Mouse (Mus musculus) brain, embryonic 14.5 days (tissue): ENCODE results near the gene Pou6f1. TPM values are rescaled to one million over a fixed set of nuclear protein-coding genes. Genes with fewer than 3 reads are reported as not detected.
A peak's percentile ranks its signal among the peaks of the same experiment; 100 is the strongest.

Source experiments
- DNase-seq: peaks from one replicate; pipeline ENCODE4 v3.0.0-alpha.2; 2011; ENCODE audit warnings: low read depth
- CTCF ChIP-seq: fragments of 200-500 bp; IDR thresholded peaks from 2 replicates; pipeline ENCODE4 v1.5.1; 2012; ENCODE audit warnings: inconsistent platforms, mild to moderate bottlenecking, moderate library complexity, borderline replicate concordance; ENCODE audit not compliant: insufficient read depth, insufficient read length; ENCODE audit errors: extremely low read depth
- POLR2A ChIP-seq: fragments of 200-500 bp; IDR thresholded peaks from 2 replicates; pipeline ENCODE4 v1.6.1; 2012; ENCODE audit warnings: mild to moderate bottlenecking, inconsistent platforms, borderline replicate concordance; ENCODE audit not compliant: poor library complexity, insufficient read depth, insufficient read length, severe bottlenecking; ENCODE audit errors: extremely low read depth
- polyA plus RNA-seq: library from polyadenylated mRNA; depleted of rRNA; stranded (reverse); fragments of >200 nt; gene quantifications from 2 replicates; pipeline ENCODE4 v1.2.3, GENCODE M21; 2012

Pou6f1 gene
- polyA plus RNA-seq, 1 experiment: 120 TPM

GRCm38 (mm10) chr15:100598287-100598882 lies 1.4 kb downstream of the Pou6f1 start:
- no peak for TF ChIP-seq CTCF
- no peak for TF ChIP-seq POLR2A
- no peak for DNase-seq

GRCm38 (mm10) chr15:100592817-100593216 lies 7.0 kb downstream of the Pou6f1 start:
- no peak for DNase-seq
- TF ChIP-seq POLR2A: no peak
- no peak for TF ChIP-seq CTCF

- TF ChIP-seq POLR2A: no peak
- DNase-seq: no peak
Measured at GRCm38 (mm10) chr15:100590436-100590835, 9.3 kb downstream of the Pou6f1 start.

DNA sequence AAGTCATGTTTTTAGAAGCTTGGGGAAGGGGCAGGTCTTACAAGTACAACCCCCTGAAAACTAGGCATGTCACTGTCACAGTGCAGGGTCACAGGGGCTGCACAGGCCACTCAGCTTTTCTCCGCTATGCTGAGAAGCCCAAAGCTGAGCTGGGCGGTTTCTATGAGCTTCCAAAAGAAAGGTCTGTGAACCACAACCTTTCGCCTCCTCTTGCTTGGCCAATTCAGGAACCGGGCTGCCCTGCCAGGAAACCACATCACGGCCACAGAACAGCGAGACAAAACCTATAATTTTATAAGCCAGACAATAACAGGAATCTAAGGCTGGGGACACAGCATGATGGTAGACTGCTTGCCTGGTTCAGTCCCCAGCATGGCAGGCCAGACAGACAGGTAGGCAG lies 11.5 kb downstream of the Pou6f1 start:
- TF ChIP-seq POLR2A (no peak), CTCF (no peak)
- no peak for DNase-seq

DNA sequence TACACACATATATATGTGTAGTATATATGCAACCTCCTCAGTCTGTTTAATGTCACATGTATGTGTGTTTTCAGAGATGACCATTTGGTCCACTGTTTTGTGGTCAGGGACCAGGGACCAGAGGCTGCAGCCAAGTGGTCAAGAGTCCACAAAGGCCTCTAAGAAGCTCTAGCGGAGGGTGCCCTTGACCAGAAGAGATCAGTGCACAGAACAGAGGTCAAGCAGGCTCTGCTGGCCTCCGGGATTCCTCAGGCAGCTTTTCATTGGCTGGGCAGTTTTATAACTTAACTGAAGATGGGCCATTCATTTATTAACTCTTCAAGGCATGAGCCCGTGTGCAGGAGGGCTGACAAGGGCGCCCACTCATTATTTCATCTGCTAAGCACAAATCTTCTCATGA lies 12.6 kb downstream of the Pou6f1 start:
- TF ChIP-seq POLR2A (no peak), CTCF (no peak)

GRCm38 (mm10) chr15:100585931-100586330 lies 13.9 kb downstream of the Pou6f1 start:
- DNase-seq: no peak
- TF ChIP-seq CTCF (no peak), POLR2A (no peak)

More for the DNA sequence above, 12.6 kb downstream of the Pou6f1 start:
- no peak for DNase-seq

DNA sequence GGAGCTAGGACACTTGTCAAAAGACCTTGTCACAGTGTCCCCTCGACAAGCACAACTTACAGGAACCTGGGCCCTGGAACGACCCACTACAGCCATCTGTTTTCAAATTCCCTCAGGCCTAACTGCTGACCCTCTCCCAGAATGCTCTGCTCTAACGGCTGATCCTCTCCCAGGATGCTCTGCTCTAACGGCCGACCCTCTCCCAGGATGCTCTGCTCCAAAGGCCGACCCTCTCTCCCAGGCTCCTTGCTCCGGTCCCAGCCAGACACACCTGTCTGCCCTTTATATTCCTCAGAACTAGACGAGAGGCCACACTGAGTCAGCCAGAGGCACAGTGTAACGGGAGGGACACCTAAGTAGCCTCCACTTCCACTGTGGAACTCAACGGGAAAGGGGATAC lies 19.7 kb downstream of the Pou6f1 start:
- TF ChIP-seq POLR2A: no peak
- TF ChIP-seq CTCF: no peak
- DNase-seq: no peak

DNA sequence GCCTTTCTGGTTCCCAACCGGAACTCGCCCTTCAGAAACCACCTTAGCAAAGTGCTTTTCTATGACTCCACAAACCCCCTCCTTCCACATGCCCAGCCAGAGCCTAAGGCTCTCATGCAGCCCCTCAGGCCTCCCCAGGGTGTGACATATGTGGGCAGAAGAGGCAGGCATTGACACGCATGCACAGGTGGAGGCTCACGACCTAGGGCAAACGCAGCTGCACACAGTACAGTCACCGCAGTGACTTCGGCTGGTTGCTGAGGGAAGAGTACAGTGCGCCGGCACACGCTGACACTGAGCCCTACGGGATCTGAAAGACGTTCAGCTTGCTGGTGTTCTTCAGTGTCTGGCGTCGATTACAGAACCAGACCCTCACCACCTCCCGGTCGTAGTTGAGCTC lies 21.8 kb downstream of the Pou6f1 start:
- TF ChIP-seq CTCF: no peak
- no peak for TF ChIP-seq POLR2A
- no peak for DNase-seq

- TF ChIP-seq CTCF (no peak), POLR2A (no peak)
- no peak for DNase-seq
Measured at GRCm38 (mm10) chr15:100576810-100577209, 23.0 kb downstream of the Pou6f1 start.

GRCm38 (mm10) chr15:100576392-100576791 lies 23.4 kb downstream of the Pou6f1 start:
- no peak for DNase-seq
- no peak for TF ChIP-seq POLR2A
- TF ChIP-seq CTCF: no peak

DNA sequence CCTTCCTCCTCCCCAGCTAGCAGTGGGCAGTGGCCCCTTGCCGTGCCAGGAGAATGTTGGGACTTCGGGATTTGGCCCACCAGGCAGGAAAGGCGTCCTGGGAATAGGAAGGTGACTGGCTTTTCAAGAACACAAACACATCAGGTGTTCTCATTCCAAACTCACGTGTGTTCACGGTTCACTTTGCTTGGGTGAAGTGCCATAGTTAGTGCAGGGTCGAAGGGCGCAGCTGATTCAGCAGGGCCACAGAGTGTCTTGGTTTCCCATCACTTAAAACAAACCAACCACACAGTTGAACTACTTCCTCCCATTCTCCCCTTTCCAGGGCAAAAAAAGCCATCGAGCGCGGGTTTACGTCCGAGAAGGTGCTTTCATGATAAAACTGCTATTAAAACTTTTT lies 24.4 kb downstream of the Pou6f1 start:
- TF ChIP-seq CTCF (no peak), POLR2A (no peak)
- no peak for DNase-seq

- TF ChIP-seq POLR2A (no peak), CTCF (no peak)
- peak; percentile 45 for DNase-seq
Measured at GRCm38 (mm10) chr15:100574378-100574777, 25.4 kb downstream of the Pou6f1 start.

GRCm38 (mm10) chr15:100573946-100574345 lies 25.8 kb downstream of the Pou6f1 start:
- DNase-seq: peak; percentile 75

DNA sequence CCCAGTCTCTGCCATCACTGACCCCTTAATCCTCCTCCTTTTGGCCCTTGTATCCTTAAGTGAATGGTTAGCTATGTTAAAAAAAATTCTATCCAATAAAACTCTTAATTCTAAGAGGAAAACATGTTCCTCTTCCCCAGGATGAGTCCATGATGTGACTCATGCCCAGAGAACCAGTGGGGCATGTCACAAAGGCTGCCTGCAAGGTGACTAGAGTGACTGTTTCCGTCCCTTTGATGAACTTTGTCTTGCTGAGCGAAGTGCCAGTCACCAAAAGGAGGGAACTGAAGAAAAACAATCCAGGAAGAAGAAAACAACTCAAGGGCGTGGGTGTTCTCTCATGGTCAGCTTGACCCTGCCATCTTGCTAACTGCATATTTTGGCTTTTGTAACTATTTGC lies 30.5 kb downstream of the Pou6f1 start:
- DNase-seq: no peak
- TF ChIP-seq POLR2A (no peak), CTCF (no peak)

More at GRCm38 (mm10) chr15:100573946-100574345, 25.8 kb downstream of the Pou6f1 start:
- TF ChIP-seq POLR2A: no peak
- TF ChIP-seq CTCF: no peak
